Mouse (Mus musculus): ENCODE data around the gene Gm11214.

The Gm11214 gene

GRCm38 (mm10) chr4:63661426-63661825 lies 1.8 kb downstream of the Gm11214 start:
- DNase-seq (ENCODE audit: low read depth, low spot score): no peak

- DNase-seq (ENCODE audit: low read depth, low spot score): no peak
Observed at GRCm38 (mm10) chr4:63659775-63660174, 3.4 kb downstream of the Gm11214 start.

GRCm38 (mm10) chr4:63659086-63659485 lies 4.1 kb downstream of the Gm11214 start:
- DNase-seq (ENCODE audit: low read depth, low spot score): no peak

- DNase-seq (ENCODE audit: low read depth, low spot score): no peak
Observed at GRCm38 (mm10) chr4:63654381-63654780, 8.8 kb downstream of the Gm11214 start.

- no peak for DNase-seq (ENCODE audit: low read depth, low spot score)
Observed at GRCm38 (mm10) chr4:63643956-63644726, 19.0 kb downstream of the Gm11214 start.

GRCm38 (mm10) chr4:63639842-63640241 lies 23.3 kb downstream of the Gm11214 start:
- DNase-seq (ENCODE audit: low read depth, low spot score): no peak

GRCm38 (mm10) chr4:63638603-63639002 lies 24.6 kb downstream of the Gm11214 start:
- no peak for DNase-seq (ENCODE audit: low read depth, low spot score)

- DNase-seq (ENCODE audit: low read depth, low spot score): no peak
Observed at GRCm38 (mm10) chr4:63633181-63633580, 30.0 kb downstream of the Gm11214 start.

- DNase-seq (ENCODE audit: low read depth, low spot score): no peak
Observed at GRCm38 (mm10) chr4:63627111-63627510, 36.1 kb downstream of the Gm11214 start.

GRCm38 (mm10) chr4:63625563-63626080 lies 37.6 kb downstream of the Gm11214 start:
- no peak for DNase-seq (ENCODE audit: low read depth, low spot score)

- DNase-seq (ENCODE audit: low read depth, low spot score): no peak
Observed at GRCm38 (mm10) chr4:63622378-63622835, 40.8 kb downstream of the Gm11214 start, which contains the start of gene Tex48. Gene Tex48, minus strand, starts transcription at chr4:63622428.

- no peak for DNase-seq (ENCODE audit: low read depth, low spot score)
Observed at GRCm38 (mm10) chr4:63621861-63622260, 41.3 kb downstream of the Gm11214 start.

Data from retina, adult 2 months (tissue).